Mouse (Mus musculus) testis, postnatal 14 days (tissue): ENCODE measurements at regions not wholly inside any gene's neighbourhood (a gene's known extent, or its start where the extent isn't known, plus 50 kb on each side); places are given as distances from the start of the nearest gene placed in this dataset.
A peak's percentile ranks its signal among the peaks of the same experiment; 100 is the strongest.

ENCODE experiments used
- DNase-seq: peaks from one replicate; pipeline ENCODE4 v3.0.0; 2021; ENCODE audit warnings: low spot score

- no peak for DNase-seq
Observed at GRCm38 (mm10) chr11:31282136-31282535, 87.7 kb downstream of the Stc2 start.

DNA sequence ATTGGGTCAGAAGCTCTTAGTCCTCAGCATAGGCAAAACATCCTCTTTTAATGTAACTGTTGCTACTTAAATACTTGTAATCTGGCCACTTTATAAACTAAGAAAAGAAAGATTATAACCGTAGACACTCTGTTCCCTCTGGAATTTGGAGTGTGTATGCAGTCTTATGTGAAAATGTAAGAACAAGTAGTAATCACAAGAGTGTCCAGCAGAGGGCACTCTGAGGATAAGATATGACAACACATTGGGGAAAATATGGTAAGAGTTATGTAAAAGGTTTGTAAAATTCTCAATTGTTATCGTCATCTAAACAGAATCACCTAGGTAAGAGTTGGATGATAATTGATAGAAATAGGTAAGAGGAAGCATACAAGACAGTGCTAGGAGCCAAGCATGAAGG, 66.2 kb upstream of the Gm17332 start:
- DNase-seq: peak; percentile 46
